Mouse (Mus musculus) kidney, adult 10 weeks (tissue): ENCODE data around the gene Gtf3c5. TPM values are rescaled to one million over a fixed set of nuclear protein-coding genes. Genes with fewer than 3 reads are reported as not detected.

Experiments used
- polyA plus RNA-seq: library from polyadenylated mRNA; stranded (reverse); fragments of 350-450 nt; fragmentation: Illumina TruSeq; extraction: RNeasy Lipid Tissue Mini Kit (QIAGEN cat#74804); gene quantifications from one replicate; pipeline ENCODE4 v1.2.3, GENCODE M21; 2014; ENCODE audit warnings: low read depth, low replicate concordance

The Gtf3c5 gene
- 2.6 TPM for polyA plus RNA-seq

GRCm38 (mm10) chr2:28583651-28584050, at the start of gene Gtf3c5:
Gene Gtf3c5, minus strand, starts transcription at chr2:28583751.

GRCm38 (mm10) chr2:28621664-28622171, 38.2 kb upstream of the Gtf3c5 start, which contains the start of gene Gfi1b:
Gene Gfi1b, minus strand, starts transcription at chr2:28621982.

DNA sequence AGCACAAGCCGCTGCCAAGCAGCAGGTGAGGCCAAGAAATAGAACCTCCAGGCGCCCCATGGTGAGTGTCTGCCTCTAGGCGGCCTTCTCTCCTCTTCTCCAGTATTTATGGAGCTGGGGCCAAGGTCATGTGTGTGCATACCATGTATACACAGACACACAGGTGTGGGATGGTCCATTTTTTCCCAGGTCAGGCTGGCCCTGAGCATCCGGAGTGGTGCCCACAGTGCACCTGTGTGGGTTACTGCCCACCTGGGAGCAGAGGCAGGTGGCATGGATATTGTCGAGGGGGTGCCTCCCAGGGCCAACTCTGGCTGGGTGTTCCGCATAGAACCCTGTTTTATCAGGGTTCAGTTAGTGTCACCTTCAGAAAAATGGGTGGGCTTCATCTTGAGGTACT, 20.2 kb downstream of the Gtf3c5 start, which contains the start of gene Cel:
Cel (minus strand) TSS at position 101 of the 400 bp plus-strand sequence.

Other genes with a start within 250 kb of the Gtf3c5 start
- 1.5 TPM for gene Ppp1r26, start 137.0 kb downstream of the Gtf3c5 start, polyA plus RNA-seq
- 2.5 TPM for gene 1700007K13Rik, start 117.4 kb downstream of the Gtf3c5 start, polyA plus RNA-seq
- 82.2 TPM for gene Mrps2, start 115.7 kb downstream of the Gtf3c5 start, polyA plus RNA-seq
- gene Gbgt1, start 86.9 kb downstream of the Gtf3c5 start, polyA plus RNA-seq: not detected
- gene Gm10134, start 77.7 kb downstream of the Gtf3c5 start, polyA plus RNA-seq: not detected
- 8.2 TPM for gene Ralgds, start 70.6 kb downstream of the Gtf3c5 start, polyA plus RNA-seq
- not detected for gene Cel, start 20.3 kb downstream of the Gtf3c5 start, polyA plus RNA-seq
- not detected for gene Gfi1b, start 38.2 kb upstream of the Gtf3c5 start, polyA plus RNA-seq
- 8.3 TPM for gene Tsc1, start 57.5 kb upstream of the Gtf3c5 start, polyA plus RNA-seq
- not detected for gene Spaca9, start 116.0 kb upstream of the Gtf3c5 start, polyA plus RNA-seq
- gene Ak8, start 116.4 kb upstream of the Gtf3c5 start, polyA plus RNA-seq: not detected